Mouse (Mus musculus): Measurements from ENCODE around the gene Rnf144b. TPM values are rescaled to one million over a fixed set of nuclear protein-coding genes. Genes with fewer than 3 reads are reported as not detected.

Rnf144b gene
- polyA plus RNA-seq, 1 experiment, result 5.1 TPM

DNA sequence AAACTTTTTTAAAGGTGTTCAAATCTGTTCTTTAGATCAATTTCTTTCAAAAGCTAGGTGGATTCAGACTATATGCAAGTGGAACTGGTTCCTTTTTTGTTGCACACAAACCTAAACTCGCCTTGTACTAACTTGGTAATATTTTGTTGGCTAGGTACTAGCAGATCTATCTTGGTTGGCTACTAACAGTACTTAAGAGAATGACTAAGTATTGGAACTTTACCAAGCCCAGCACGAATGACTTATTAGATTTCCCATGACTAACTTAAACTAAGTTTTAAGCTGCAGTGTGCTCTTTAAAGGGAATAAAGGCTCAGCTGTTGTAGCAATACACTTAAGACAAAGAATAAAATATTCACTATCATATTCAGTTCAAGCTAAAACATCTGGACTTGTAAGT, 33.2 kb upstream of the Rnf144b start:
- no peak overlapping the region for H3K27ac ChIP-seq (ENCODE audit: control insufficient read depth, insufficient read depth, low read length)
- WGBS, result 85% methylated on average over 2 of the region's 2 CpGs
- no peaks in the 10 kb centered on the region for H3K27me3 ChIP-seq (ENCODE audit: control insufficient read depth, insufficient read depth, low read length)
- H3K4me3 ChIP-seq (ENCODE audit: control insufficient read depth, insufficient read depth, low read length), result no peak overlapping the region
- no peaks in the 10 kb centered on the region for H3K4me1 ChIP-seq (replicated peaks; ENCODE audit: control insufficient read depth, insufficient read depth, low read length)
- DNase-seq, result no peak
- TF ChIP-seq POLR2A (IDR thresholded peaks at IDR 0.05; ENCODE audit: control insufficient read depth, extremely low read depth, insufficient read depth, low read length, poor library complexity), result no peak
- no peak for TF ChIP-seq CTCF (IDR thresholded peaks at IDR 0.05; ENCODE audit: borderline replicate concordance, control insufficient read depth, extremely low read depth, insufficient read depth, low read length, poor library complexity)
- peaks cover 75% of the 10 kb centered on the region for H3K36me3 ChIP-seq (ENCODE audit: control insufficient read depth, insufficient read depth, low read length)

- peaks cover 83% of the 10 kb centered on the region for H3K36me3 ChIP-seq (ENCODE audit: control insufficient read depth, insufficient read depth, low read length)
- H3K4me1 ChIP-seq (replicated peaks; ENCODE audit: control insufficient read depth, insufficient read depth, low read length), result no peaks in the 10 kb centered on the region
- WGBS, result 92% methylated on average over 2 of the region's 2 CpGs
- H3K4me3 ChIP-seq (ENCODE audit: control insufficient read depth, insufficient read depth, low read length), result no peak overlapping the region
- H3K27me3 ChIP-seq (ENCODE audit: control insufficient read depth, insufficient read depth, low read length), result no peaks in the 10 kb centered on the region
- no peak for TF ChIP-seq CTCF (IDR thresholded peaks at IDR 0.05; ENCODE audit: borderline replicate concordance, control insufficient read depth, extremely low read depth, insufficient read depth, low read length, poor library complexity)
- TF ChIP-seq POLR2A (IDR thresholded peaks at IDR 0.05; ENCODE audit: control insufficient read depth, extremely low read depth, insufficient read depth, low read length, poor library complexity), result no peak
- no peak overlapping the region for H3K27ac ChIP-seq (ENCODE audit: control insufficient read depth, insufficient read depth, low read length)
- no peak for DNase-seq
These were observed 28.7 kb upstream of the Rnf144b start for GRCm38 (mm10) chr13:47093791-47094190.

DNA sequence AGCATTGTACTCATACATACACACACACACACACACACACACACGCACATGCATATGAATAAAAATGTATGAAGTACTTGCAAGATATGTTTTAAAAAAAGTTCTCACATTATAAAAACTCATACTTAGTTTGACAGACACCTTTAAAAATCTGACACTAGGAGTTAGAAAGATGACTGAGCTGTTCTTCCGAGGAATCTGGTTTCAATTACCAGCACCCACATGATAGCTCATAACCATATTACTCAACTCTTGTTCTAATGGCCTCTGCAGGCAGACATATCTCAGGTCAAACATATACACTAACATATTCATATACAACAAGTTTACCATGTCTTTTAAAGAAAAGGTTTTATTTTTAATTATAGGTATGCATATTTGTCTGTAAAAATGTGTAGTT, 25.9 kb upstream of the Rnf144b start:
- peaks cover 85% of the 10 kb centered on the region for H3K36me3 ChIP-seq (ENCODE audit: control insufficient read depth, insufficient read depth, low read length)

DNA sequence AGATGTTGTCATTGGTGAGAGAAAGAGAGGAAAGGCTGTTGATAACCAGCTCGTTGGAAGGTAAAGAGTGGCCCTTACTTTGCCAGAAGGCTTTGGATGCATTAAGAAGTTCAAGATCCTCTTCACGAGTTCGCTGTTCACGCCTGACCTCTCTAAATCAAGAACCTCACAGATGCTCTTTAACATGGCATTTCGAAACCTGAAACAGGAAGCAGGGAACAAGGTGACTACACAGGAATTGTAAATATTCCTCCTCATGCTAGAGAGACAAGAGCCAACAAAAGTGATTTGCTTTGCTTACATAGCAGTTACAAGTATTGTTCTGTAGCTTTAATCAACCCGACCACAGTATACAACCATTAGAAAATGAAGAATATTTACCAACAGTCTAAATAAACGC, 23.2 kb upstream of the Rnf144b start:
- Histone ChIP-seq H3K4me3 (ENCODE audit: control insufficient read depth, insufficient read depth, low read length) (no peak overlapping the region), H3K27me3 (ENCODE audit: control insufficient read depth, insufficient read depth, low read length) (no peaks in the 10 kb centered on the region), H3K27ac (ENCODE audit: control insufficient read depth, insufficient read depth, low read length) (no peak overlapping the region), H3K4me1 (replicated peaks; ENCODE audit: control insufficient read depth, insufficient read depth, low read length) (peaks cover 6% of the 10 kb centered on the region), H3K36me3 (ENCODE audit: control insufficient read depth, insufficient read depth, low read length) (peaks cover 69% of the 10 kb centered on the region)
- DNase-seq, result no peak
- 90% methylated on average over 7 of the region's 7 CpGs for WGBS
- TF ChIP-seq CTCF (IDR thresholded peaks at IDR 0.05; ENCODE audit: borderline replicate concordance, control insufficient read depth, extremely low read depth, insufficient read depth, low read length, poor library complexity) (no peak), POLR2A (IDR thresholded peaks at IDR 0.05; ENCODE audit: control insufficient read depth, extremely low read depth, insufficient read depth, low read length, poor library complexity) (no peak)

More for the DNA sequence above, 25.9 kb upstream of the Rnf144b start:
- no peaks in the 10 kb centered on the region for H3K4me1 ChIP-seq (replicated peaks; ENCODE audit: control insufficient read depth, insufficient read depth, low read length)
- no peak overlapping the region for H3K4me3 ChIP-seq (ENCODE audit: control insufficient read depth, insufficient read depth, low read length)
- 90% methylated on average over 2 of the region's 2 CpGs for WGBS
- H3K27ac ChIP-seq (ENCODE audit: control insufficient read depth, insufficient read depth, low read length), result no peak overlapping the region
- no peak for DNase-seq
- TF ChIP-seq POLR2A (IDR thresholded peaks at IDR 0.05; ENCODE audit: control insufficient read depth, extremely low read depth, insufficient read depth, low read length, poor library complexity) (no peak), CTCF (IDR thresholded peaks at IDR 0.05; ENCODE audit: borderline replicate concordance, control insufficient read depth, extremely low read depth, insufficient read depth, low read length, poor library complexity) (no peak)
- H3K27me3 ChIP-seq (ENCODE audit: control insufficient read depth, insufficient read depth, low read length), result no peaks in the 10 kb centered on the region

GRCm38 (mm10) chr13:47100587-47100986, 21.9 kb upstream of the Rnf144b start:
- no peak for TF ChIP-seq CTCF (IDR thresholded peaks at IDR 0.05; ENCODE audit: borderline replicate concordance, control insufficient read depth, extremely low read depth, insufficient read depth, low read length, poor library complexity)
- TF ChIP-seq POLR2A (IDR thresholded peaks at IDR 0.05; ENCODE audit: control insufficient read depth, extremely low read depth, insufficient read depth, low read length, poor library complexity), result no peak
- H3K4me1 ChIP-seq (replicated peaks; ENCODE audit: control insufficient read depth, insufficient read depth, low read length), result peaks cover 8% of the 10 kb centered on the region
- DNase-seq, result no peak
- WGBS, result 99% methylated on average over 2 of the region's 2 CpGs
- no peaks in the 10 kb centered on the region for H3K27me3 ChIP-seq (ENCODE audit: control insufficient read depth, insufficient read depth, low read length)
- peaks cover 56% of the 10 kb centered on the region for H3K36me3 ChIP-seq (ENCODE audit: control insufficient read depth, insufficient read depth, low read length)
- no peak overlapping the region for H3K4me3 ChIP-seq (ENCODE audit: control insufficient read depth, insufficient read depth, low read length)
- no peak overlapping the region for H3K27ac ChIP-seq (ENCODE audit: control insufficient read depth, insufficient read depth, low read length)

GRCm38 (mm10) chr13:47104146-47104545, 18.3 kb upstream of the Rnf144b start:
- Histone ChIP-seq H3K4me1 (replicated peaks; ENCODE audit: control insufficient read depth, insufficient read depth, low read length) (peaks cover 8% of the 10 kb centered on the region), H3K4me3 (ENCODE audit: control insufficient read depth, insufficient read depth, low read length) (no peak overlapping the region), H3K36me3 (ENCODE audit: control insufficient read depth, insufficient read depth, low read length) (peaks cover 24% of the 10 kb centered on the region), H3K27me3 (ENCODE audit: control insufficient read depth, insufficient read depth, low read length) (no peaks in the 10 kb centered on the region), H3K27ac (ENCODE audit: control insufficient read depth, insufficient read depth, low read length) (no peak overlapping the region)
- 32% methylated on average over 2 of the region's 2 CpGs for WGBS
- TF ChIP-seq CTCF (IDR thresholded peaks at IDR 0.05; ENCODE audit: borderline replicate concordance, control insufficient read depth, extremely low read depth, insufficient read depth, low read length, poor library complexity) (no peak), POLR2A (IDR thresholded peaks at IDR 0.05; ENCODE audit: control insufficient read depth, extremely low read depth, insufficient read depth, low read length, poor library complexity) (no peak)
- DNase-seq, result peak; percentile 26

Data from thymus, adult 2 months (tissue).